In the genomic region with DNA sequence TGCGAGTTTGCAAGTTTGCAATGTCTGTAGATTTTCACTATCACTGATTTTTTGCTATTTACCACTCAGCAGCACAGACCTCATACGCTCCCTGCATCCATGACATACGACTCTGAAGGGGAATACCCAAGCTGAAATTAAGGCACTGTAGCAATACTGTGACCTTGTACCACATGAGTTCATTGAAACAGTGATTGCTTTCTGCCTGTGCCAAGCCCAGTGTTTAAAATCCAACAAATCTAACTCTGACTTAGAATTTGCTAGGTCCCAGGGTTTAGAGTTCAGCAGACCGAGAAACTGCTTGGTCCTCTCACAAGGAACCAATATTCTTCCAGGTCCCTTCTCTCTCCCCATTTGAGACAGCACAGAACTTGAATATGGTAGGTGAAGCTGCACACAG, we compare ENCODE assay signal across 22 mouse cellular contexts. TPM values are rescaled to one million over a fixed set of nuclear protein-coding genes. Genes with fewer than 3 reads are reported as not detected.
A peak's percentile ranks its signal among the peaks of the same experiment; 100 is the strongest.
DNase-seq lines count a peak whose midpoint lies in the region; ATAC-seq and TF ChIP-seq lines count a peak whose summit lies in the region.
"Had no signal": no experiment of that assay in that cellular context is flagged by ENCODE, and none has a peak within 500 bp of the region (broad histone marks: within the 10 kb centered on the region; RNA-seq: fewer than 3 reads in every experiment).

No protein-coding gene starts in this region.

- H3K27me3 ChIP-seq in kidney, adult 2 months (replicated peaks; ENCODE audit: control insufficient read depth, insufficient read depth, low read length), result no peaks in the 10 kb centered on the region
- no peaks in the 10 kb centered on the region for H3K27me3 ChIP-seq in liver, postnatal 0 days (ENCODE audit: insufficient read depth, low read length)
- H3K27me3 ChIP-seq: forebrain, embryonic 13.5 days; hindbrain, embryonic 12.5 days; hindbrain, embryonic 15.5 days; Patski had no signal

- no peak for TF ChIP-seq EP300 in liver, postnatal 0 days (IDR thresholded peaks at IDR 0.05; ENCODE audit: low read depth)

- peak; percentile 77 for ATAC-seq in liver, postnatal 0 days
- ATAC-seq: forebrain, embryonic 13.5 days; forebrain, embryonic 16.5 days; Patski had no signal

- peak; percentile 39 for DNase-seq in adrenal gland, adult 2 months
- no peak for DNase-seq in adrenal gland, postnatal 4 days (ENCODE audit: low spot score in 2 of 2)
- DNase-seq in adrenal gland, postnatal 36 days, result peak; percentile 10 to 20
- no peak for DNase-seq in adrenal gland, adult 18-20 months (ENCODE audit: low spot score in 2 of 2)
- peak; percentile 53 for DNase-seq in kidney, adult 2 months
- no peak for DNase-seq in kidney, adult 18-20 months
- DNase-seq in liver, postnatal 0 days, result no peak
- no peak for DNase-seq in liver
- DNase-seq: cerebellum, adult 18-20 months; cerebellum, adult 9-10 months; cerebellum, postnatal 14 days; gastrocnemius, postnatal 14 days; heart, adult 18-20 months; kidney, adult 8-10 months had no signal

- peaks cover 26% of the 10 kb centered on the region; the same call in 1 of the 2 replicates for H3K4me1 ChIP-seq in kidney, adult 2 months (ENCODE audit: control insufficient read depth, insufficient read depth, low read length)
- H3K4me1 ChIP-seq in liver, postnatal 0 days (ENCODE audit: insufficient read depth), result peaks cover 19% of the 10 kb centered on the region

- no peak for TF ChIP-seq POLR2A in kidney, adult 2 months (IDR thresholded peaks at IDR 0.05; ENCODE audit: low read depth, low read length)

- no peaks in the 10 kb centered on the region for H3K36me3 ChIP-seq in kidney, adult 2 months (ENCODE audit: control insufficient read depth, insufficient read depth, low read length)
- H3K36me3 ChIP-seq in liver, postnatal 0 days (replicated peaks; ENCODE audit: insufficient read depth, low read length), result no peaks in the 10 kb centered on the region
- H3K36me3 ChIP-seq: forebrain, embryonic 10.5 days; heart, embryonic 10.5 days; hindbrain, embryonic 12.5 days; hindbrain, embryonic 15.5 days had no signal

- WGBS in kidney, adult 2 months, result 48% methylated on average over 4 of the region's 4 CpGs
- WGBS in liver, postnatal 0 days (ENCODE audit: insufficient replicate concordance), result 57% methylated on average over 4 of the region's 4 CpGs

- H3K9ac ChIP-seq in liver, postnatal 0 days (replicated peaks), result no peak overlapping the region
- H3K9ac ChIP-seq: forebrain, embryonic 13.5 days; hindbrain, embryonic 12.5 days; hindbrain, embryonic 15.5 days had no signal

- H3K27ac ChIP-seq in kidney, adult 2 months (ENCODE audit: insufficient read depth, low read depth, low read length), result peak overlapping the region; percentile 17
- H3K27ac ChIP-seq in liver, postnatal 0 days (ENCODE audit: low read depth), result no peak overlapping the region
- H3K27ac ChIP-seq: forebrain, embryonic 13.5 days; hindbrain, embryonic 12.5 days; hindbrain, embryonic 15.5 days had no signal

- no peak for TF ChIP-seq CTCF in kidney, adult 2 months (conservative IDR thresholded peaks at IDR 0.05; ENCODE audit: insufficient read depth, insufficient read length, low read depth, low read length)
- TF ChIP-seq CTCF in liver, postnatal 0 days (IDR thresholded peaks at IDR 0.05; ENCODE audit: low read depth), result no peak

- H3K4me2 ChIP-seq in liver, postnatal 0 days (ENCODE audit: low read depth, low read length), result no peak overlapping the region
- H3K4me2 ChIP-seq: forebrain, embryonic 13.5 days; hindbrain, embryonic 12.5 days; hindbrain, embryonic 15.5 days had no signal

- no peak overlapping the region for H3K4me3 ChIP-seq in kidney, adult 2 months (ENCODE audit: insufficient read depth, low read depth, low read length)
- H3K4me3 ChIP-seq in liver, postnatal 0 days (ENCODE audit: low read depth, low read length), result no peak overlapping the region
- H3K4me3 ChIP-seq: forebrain, embryonic 10.5 days; forebrain, embryonic 13.5 days; heart, embryonic 10.5 days; hindbrain, embryonic 12.5 days; hindbrain, embryonic 15.5 days had no signal

- H3K9me3 ChIP-seq in liver, postnatal 0 days (ENCODE audit: low read length), result no peaks in the 10 kb centered on the region
- H3K9me3 ChIP-seq: forebrain, embryonic 10.5 days; forebrain, embryonic 13.5 days; heart, embryonic 10.5 days; hindbrain, embryonic 12.5 days; hindbrain, embryonic 15.5 days had no signal

RNA-seq across cellular contexts. Expression of a gene that starts 26.7 kb away (rescaled TPM):
- total RNA-seq in adrenal gland, adult 2 months (2021), result 10 to 100 TPM; 31.4 to 45.4 TPM
- 39.0 and 56.9 TPM in 2 replicates for polyA plus RNA-seq in adrenal gland, adult 2 months (2012; rRNA removed)
- 10 to 100 TPM; 54.0 to 58.1 TPM for total RNA-seq in adrenal gland, postnatal 4 days (2021)
- total RNA-seq in adrenal gland, postnatal 36 days (2021), result 10 to 100 TPM; 40.4 to 41.3 TPM
- 10 to 100 TPM; 32.5 to 42.2 TPM for total RNA-seq in adrenal gland, adult 18-20 months (2021)
- 51.2 and 56.6 TPM in 2 replicates for polyA plus RNA-seq in kidney, adult 2 months (2012; rRNA removed)
- polyA plus RNA-seq in liver, postnatal 0 days (2015; fragmentation: Nextera tagmentation; extraction: Ambion mirVana), result 8.9 and 10.2 TPM in 2 replicates
- total RNA-seq: hematopoietic stem cell, adult 5-6 weeks had no signal

Comparison
In these comparisons a context has a peak if more than half of its experiments do, and no peak if none do; other contexts are left out.
1. DNase-seq: peak in adrenal gland, adult 2 months (single experiment), adrenal gland, postnatal 36 days (2 of 2) and kidney, adult 2 months (single experiment); none in adrenal gland, postnatal 4 days (0 of 2), adrenal gland, adult 18-20 months (0 of 2), kidney, adult 18-20 months (single experiment), liver, postnatal 0 days (single experiment) and liver (single experiment).